In genomic region chr11:79729231-79730047, GRCm38 (mm10) we compare ENCODE assay signal across 8 mouse cellular contexts.
DNase-seq lines count a peak whose midpoint lies in the region; ATAC-seq and TF ChIP-seq lines count a peak whose summit lies in the region.
"Had no signal": no experiment of that assay in that cellular context is flagged by ENCODE, and none has a peak within 500 bp of the region (broad histone marks: within the 10 kb centered on the region; RNA-seq: fewer than 3 reads in every experiment).

No protein-coding gene starts in this region.

- no peak overlapping the region for H3K4me2 ChIP-seq in forebrain, postnatal 0 days (ENCODE audit: low read depth)
- H3K4me2 ChIP-seq in hindbrain, embryonic 16.5 days (ENCODE audit: low read length), result no peak overlapping the region
- H3K4me2 ChIP-seq: limb, embryonic 12.5 days had no signal

- intact Hi-C loops in left cerebral cortex, postnatal 36 days (cut with DNase I), result no loop called here

- TF ChIP-seq POLR2A in thymus, adult 2 months (IDR thresholded peaks at IDR 0.05; ENCODE audit: control insufficient read depth, extremely low read depth, insufficient read depth, low read length, poor library complexity), result no peak

- TF ChIP-seq CTCF in forebrain, postnatal 0 days (IDR thresholded peaks at IDR 0.05; ENCODE audit: low read depth), result no peak
- no peak for TF ChIP-seq CTCF in thymus, adult 2 months (IDR thresholded peaks at IDR 0.05; ENCODE audit: borderline replicate concordance, control insufficient read depth, extremely low read depth, insufficient read depth, low read length, poor library complexity)

- H3K4me3 ChIP-seq in brown adipose tissue, adult 24 weeks (ENCODE audit: insufficient read depth, low read depth, low read length), result no peak overlapping the region
- H3K4me3 ChIP-seq in forebrain, postnatal 0 days (ENCODE audit: low read depth, low read length), result no peak overlapping the region
- no peak overlapping the region for H3K4me3 ChIP-seq in hindbrain, embryonic 16.5 days (ENCODE audit: low read length)
- H3K4me3 ChIP-seq in thymus, adult 2 months (ENCODE audit: control insufficient read depth, insufficient read depth, low read length), result no peak overlapping the region
- H3K4me3 ChIP-seq: limb, embryonic 12.5 days had no signal

- 32% methylated on average over 13 of the region's 13 CpGs for WGBS in forebrain, postnatal 0 days
- WGBS in hindbrain, embryonic 16.5 days, result 54% methylated on average over 13 of the region's 13 CpGs
- WGBS in thymus, adult 2 months, result 84% methylated on average over 13 of the region's 13 CpGs

- H3K4me1 ChIP-seq in brown adipose tissue, adult 24 weeks (ENCODE audit: control insufficient read depth, insufficient read depth, insufficient read length, low read length), result peaks cover 35% of the 10 kb centered on the region
- no peaks in the 10 kb centered on the region; the same call in 1 of the 2 replicates for H3K4me1 ChIP-seq in forebrain, postnatal 0 days (ENCODE audit: insufficient read depth)
- peaks cover 5% of the 10 kb centered on the region; the same call in 1 of the 2 replicates for H3K4me1 ChIP-seq in hindbrain, embryonic 16.5 days (ENCODE audit: control insufficient read depth, insufficient read depth, low read depth, low read length)
- no peaks in the 10 kb centered on the region for H3K4me1 ChIP-seq in thymus, adult 2 months (replicated peaks; ENCODE audit: control insufficient read depth, insufficient read depth, low read length)
- H3K4me1 ChIP-seq: limb, embryonic 12.5 days had no signal

- H3K9ac ChIP-seq in forebrain, postnatal 0 days, result no peak overlapping the region
- no peak overlapping the region for H3K9ac ChIP-seq in hindbrain, embryonic 16.5 days (ENCODE audit: low read depth, low read length)
- H3K9ac ChIP-seq: limb, embryonic 12.5 days had no signal

- no peaks in the 10 kb centered on the region for H3K27me3 ChIP-seq in forebrain, postnatal 0 days (ENCODE audit: insufficient read depth, low read length)
- H3K27me3 ChIP-seq in hindbrain, embryonic 16.5 days (replicated peaks; ENCODE audit: control insufficient read depth, insufficient read depth, low read length), result no peaks in the 10 kb centered on the region
- H3K27me3 ChIP-seq in thymus, adult 2 months (ENCODE audit: control insufficient read depth, insufficient read depth, low read length), result no peaks in the 10 kb centered on the region
- H3K27me3 ChIP-seq: limb, embryonic 12.5 days had no signal

- no peaks in the 10 kb centered on the region for H3K9me3 ChIP-seq in forebrain, postnatal 0 days (ENCODE audit: low read length)
- no peaks in the 10 kb centered on the region for H3K9me3 ChIP-seq in hindbrain, embryonic 16.5 days (ENCODE audit: control insufficient read depth, low read length)
- H3K9me3 ChIP-seq: limb, embryonic 12.5 days had no signal

- DNase-seq in NIH3T3 (ENCODE audit: low read depth), result peak; percentile 64
- DNase-seq in forebrain, postnatal 0 days, result peak; percentile 76
- DNase-seq in left cerebral cortex, postnatal 36 days (ENCODE audit: low spot score in 2 of 2), result peak; percentile 30 to 50
- DNase-seq in ovary, postnatal 14 days (ENCODE audit: low spot score), result peak; percentile 36
- no peak for DNase-seq in thymus, adult 2 months

- peak; percentile 93 for ATAC-seq in forebrain, postnatal 0 days
- ATAC-seq in hindbrain, embryonic 16.5 days, result peak; percentile 97

- H3K27ac ChIP-seq in brown adipose tissue, adult 24 weeks (replicated peaks; ENCODE audit: low read depth, low read length), result peak overlapping the region; percentile 58
- H3K27ac ChIP-seq in forebrain, postnatal 0 days (ENCODE audit: low read depth, low read length), result no peak overlapping the region
- peak overlapping the region; percentile 62 for H3K27ac ChIP-seq in hindbrain, embryonic 16.5 days (ENCODE audit: low read depth, low read length)
- H3K27ac ChIP-seq in thymus, adult 2 months (ENCODE audit: control insufficient read depth, insufficient read depth, low read length), result no peak overlapping the region
- H3K27ac ChIP-seq: limb, embryonic 12.5 days had no signal

- no peaks in the 10 kb centered on the region for H3K36me3 ChIP-seq in forebrain, postnatal 0 days (ENCODE audit: insufficient read depth)
- no peaks in the 10 kb centered on the region for H3K36me3 ChIP-seq in hindbrain, embryonic 16.5 days (ENCODE audit: control insufficient read depth, insufficient read depth, low read length)
- no peaks in the 10 kb centered on the region for H3K36me3 ChIP-seq in thymus, adult 2 months (ENCODE audit: control insufficient read depth, insufficient read depth, low read length)
- H3K36me3 ChIP-seq: limb, embryonic 12.5 days had no signal

Comparison
In these comparisons a context has a peak if more than half of its experiments do, and no peak if none do; other contexts are left out.
1. H3K27ac ChIP-seq: peak in brown adipose tissue, adult 24 weeks (single experiment) and hindbrain, embryonic 16.5 days (single experiment); none in forebrain, postnatal 0 days (single experiment) and thymus, adult 2 months (single experiment).